Mouse (Mus musculus): ENCODE results near the gene Ccdc159. TPM values are rescaled to one million over a fixed set of nuclear protein-coding genes. Genes with fewer than 3 reads are reported as not detected.

The Ccdc159 gene
- polyA plus RNA-seq (2012; rRNA removed): 1.5 and 1.9 TPM in 2 replicates

GRCm38 (mm10) chr9:21927208-21927753 is at the start of gene Ccdc159, which contains the start of gene Tmem205:
Gene Ccdc159, plus strand, starts transcription at chr9:21927471.
Gene Tmem205, minus strand, starts transcription at chr9:21927556.

GRCm38 (mm10) chr9:21918035-21918592 is 9.2 kb upstream of the Ccdc159 start, which contains the start of gene Rab3d:
Gene Rab3d, minus strand, starts transcription at chr9:21918192.

GRCm38 (mm10) chr9:21936692-21937570 is 9.7 kb downstream of the Ccdc159 start, which contains the start of gene Plppr2:
Gene Plppr2, plus strand, starts transcription at chr9:21937033.

GRCm38 (mm10) chr9:21955570-21956281 is 28.5 kb downstream of the Ccdc159 start, which contains the start of gene Swsap1:
Gene Swsap1, plus strand, starts transcription at chr9:21955755.

GRCm38 (mm10) chr9:21963417-21963816 is 36.1 kb downstream of the Ccdc159 start, which contains the start of gene Epor:
Gene Epor, minus strand, starts transcription at chr9:21963506.

Other genes with a start within 250 kb of the Ccdc159 start
- gene Ldlr, start 204.0 kb upstream of the Ccdc159 start, polyA plus RNA-seq (2012; rRNA removed): 30.2 and 35.2 TPM in 2 replicates
- gene Spc24, start 167.2 kb upstream of the Ccdc159 start, polyA plus RNA-seq (2012; rRNA removed): 3.7 and 4.8 TPM in 2 replicates
- gene Kank2, start 128.7 kb upstream of the Ccdc159 start, polyA plus RNA-seq (2012; rRNA removed): 25.1 and 27.5 TPM in 2 replicates
- gene Angptl8, start 92.0 kb upstream of the Ccdc159 start, polyA plus RNA-seq (2012; rRNA removed): 3.4 and 4.1 TPM in 2 replicates
- gene Dock6, start 74.8 kb upstream of the Ccdc159 start, polyA plus RNA-seq (2012; rRNA removed): 34.1 and 43.0 TPM in 2 replicates
- gene Rab3d, start 9.3 kb upstream of the Ccdc159 start, polyA plus RNA-seq (2012; rRNA removed): 153 and 157 TPM in 2 replicates
- gene Tmem205, start 85 bp downstream of the Ccdc159 start, polyA plus RNA-seq (2012; rRNA removed): 106 and 127 TPM in 2 replicates
- gene Plppr2, start 9.6 kb downstream of the Ccdc159 start, polyA plus RNA-seq (2012; rRNA removed): 9.0 and 10.0 TPM in 2 replicates
- 4.9 and 6.1 TPM in 2 replicates for gene Swsap1, start 28.3 kb downstream of the Ccdc159 start, polyA plus RNA-seq (2012; rRNA removed)
- 1.6 and 2.4 TPM in 2 replicates for gene Epor, start 36.0 kb downstream of the Ccdc159 start, polyA plus RNA-seq (2012; rRNA removed)
- 27.3 and 31.9 TPM in 2 replicates for gene Rgl3, start 62.0 kb downstream of the Ccdc159 start, polyA plus RNA-seq (2012; rRNA removed)
- gene Ccdc151, start 75.2 kb downstream of the Ccdc159 start, polyA plus RNA-seq (2012; rRNA removed): not detected in 2 replicates
- 51.0 and 53.4 TPM in 2 replicates for gene Prkcsh, start 75.3 kb downstream of the Ccdc159 start, polyA plus RNA-seq (2012; rRNA removed)
- gene Elavl3, start 124.6 kb downstream of the Ccdc159 start, polyA plus RNA-seq (2012; rRNA removed): 0.21 and 0.30 TPM in 2 replicates
- gene Gm49318, start 143.8 kb downstream of the Ccdc159 start, polyA plus RNA-seq (2012; rRNA removed): not detected in 2 replicates
- gene Zfp653, start 143.9 kb downstream of the Ccdc159 start, polyA plus RNA-seq (2012; rRNA removed): 7.2 and 7.4 TPM in 2 replicates
- 28.0 and 28.9 TPM in 2 replicates for gene Ecsit, start 158.0 kb downstream of the Ccdc159 start, polyA plus RNA-seq (2012; rRNA removed)
- 574 and 943 TPM in 2 replicates for gene Cnn1, start 171.7 kb downstream of the Ccdc159 start, polyA plus RNA-seq (2012; rRNA removed)
- gene Elof1, start 189.7 kb downstream of the Ccdc159 start, polyA plus RNA-seq (2012; rRNA removed): 106 and 132 TPM in 2 replicates
- gene Acp5, start 208.2 kb downstream of the Ccdc159 start, polyA plus RNA-seq (2012; rRNA removed): 54.2 and 73.9 TPM in 2 replicates
- gene Pigyl, start 229.4 kb downstream of the Ccdc159 start, polyA plus RNA-seq (2012; rRNA removed): 42.9 and 45.4 TPM in 2 replicates

All from stomach, adult 2 months (tissue).